Mouse (Mus musculus): Measurements from ENCODE around the gene Deup1.

The Deup1 gene

GRCm38 (mm10) chr9:15587157-15587854 lies 40.4 kb downstream of the Deup1 start:
- peak; percentile 34 for DNase-seq (ENCODE audit: low read depth)

- no peak for DNase-seq (ENCODE audit: low read depth)
Observed at GRCm38 (mm10) chr9:15585956-15586355, 41.8 kb downstream of the Deup1 start.

- DNase-seq (ENCODE audit: low read depth) = no peak
Observed at GRCm38 (mm10) chr9:15584209-15584608, 43.5 kb downstream of the Deup1 start.

GRCm38 (mm10) chr9:15582026-15582425 lies 45.7 kb downstream of the Deup1 start:
- no peak for DNase-seq (ENCODE audit: low read depth)

- no peak for DNase-seq (ENCODE audit: low read depth)
Observed at GRCm38 (mm10) chr9:15580176-15580575, 47.6 kb downstream of the Deup1 start.

- no peak for DNase-seq (ENCODE audit: low read depth)
Observed at GRCm38 (mm10) chr9:15578946-15579345, 48.8 kb downstream of the Deup1 start.

- no peak for DNase-seq (ENCODE audit: low read depth)
Observed at GRCm38 (mm10) chr9:15578427-15578826, 49.3 kb downstream of the Deup1 start.

GRCm38 (mm10) chr9:15574750-15575454 lies 52.8 kb downstream of the Deup1 start:
- no peak for DNase-seq (ENCODE audit: low read depth)

GRCm38 (mm10) chr9:15562353-15562752 lies 65.4 kb downstream of the Deup1 start:
- DNase-seq (ENCODE audit: low read depth) = no peak

- no peak for DNase-seq (ENCODE audit: low read depth)
Observed at GRCm38 (mm10) chr9:15560451-15560850, 67.3 kb downstream of the Deup1 start.

GRCm38 (mm10) chr9:15553322-15553721 lies 74.4 kb downstream of the Deup1 start:
- DNase-seq (ENCODE audit: low read depth) = no peak

GRCm38 (mm10) chr9:15551933-15552851 lies 75.5 kb downstream of the Deup1 start:
- DNase-seq (ENCODE audit: low read depth) = peak; percentile 51

GRCm38 (mm10) chr9:15551073-15551472 lies 76.7 kb downstream of the Deup1 start:
- peak; percentile 61 for DNase-seq (ENCODE audit: low read depth)

GRCm38 (mm10) chr9:15550461-15550961 lies 77.2 kb downstream of the Deup1 start:
- DNase-seq (ENCODE audit: low read depth) = peak; percentile 92

GRCm38 (mm10) chr9:15541735-15542354 lies 85.9 kb downstream of the Deup1 start:
- DNase-seq (ENCODE audit: low read depth) = peak; percentile 55

GRCm38 (mm10) chr9:15538979-15539533 lies 88.7 kb downstream of the Deup1 start:
- DNase-seq (ENCODE audit: low read depth) = no peak

- DNase-seq (ENCODE audit: low read depth) = no peak
Observed at GRCm38 (mm10) chr9:15537455-15538048, 90.2 kb downstream of the Deup1 start.

GRCm38 (mm10) chr9:15536861-15537426 lies 90.8 kb downstream of the Deup1 start:
- no peak for DNase-seq (ENCODE audit: low read depth)

- no peak for DNase-seq (ENCODE audit: low read depth)
Observed at GRCm38 (mm10) chr9:15535418-15535817, 92.3 kb downstream of the Deup1 start.

GRCm38 (mm10) chr9:15534110-15534509 lies 93.6 kb downstream of the Deup1 start:
- DNase-seq (ENCODE audit: low read depth) = peak; percentile 65
